Mouse (Mus musculus) heart, adult 8-10 months (tissue): ENCODE measurements at regions not wholly inside any gene's neighbourhood (a gene's known extent, or its start where the extent isn't known, plus 50 kb on each side); places are given as distances from the start of the nearest gene placed in this dataset.

Source experiments
- DNase-seq: peaks from one replicate; pipeline ENCODE4 v3.0.0; 2022; ENCODE audit warnings: low spot score

GRCm38 (mm10) chr17:14497086-14497485 lies 196.9 kb downstream of the Thbs2 start:
- no peak for DNase-seq

DNA sequence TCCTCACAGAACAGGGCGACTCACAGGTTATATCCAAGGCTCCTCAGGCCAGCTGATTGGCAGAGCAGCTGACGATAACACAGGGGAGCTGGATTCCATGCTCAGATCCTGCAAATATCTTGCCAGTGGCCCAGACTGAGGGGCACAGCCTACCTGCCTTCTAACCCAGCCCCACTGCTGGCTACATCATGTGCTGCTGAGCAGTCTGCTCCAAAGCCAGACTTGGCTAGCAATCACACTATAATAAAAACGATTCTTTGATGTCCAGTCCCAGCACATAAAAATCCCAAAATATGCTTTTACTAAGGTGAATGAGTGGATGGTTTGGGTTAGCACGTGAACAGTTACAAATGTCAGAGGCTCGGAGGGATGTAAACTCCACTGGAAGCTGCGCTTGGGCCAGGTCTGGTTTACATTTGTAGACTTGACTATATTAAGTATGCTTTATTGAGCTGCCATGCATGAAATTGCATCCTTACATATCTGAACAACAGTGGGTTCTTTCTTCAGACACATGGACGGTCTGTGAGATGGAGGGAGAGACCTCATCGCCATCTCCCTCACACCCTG lies 200.2 kb downstream of the Thbs2 start:
- no peak for DNase-seq

DNA sequence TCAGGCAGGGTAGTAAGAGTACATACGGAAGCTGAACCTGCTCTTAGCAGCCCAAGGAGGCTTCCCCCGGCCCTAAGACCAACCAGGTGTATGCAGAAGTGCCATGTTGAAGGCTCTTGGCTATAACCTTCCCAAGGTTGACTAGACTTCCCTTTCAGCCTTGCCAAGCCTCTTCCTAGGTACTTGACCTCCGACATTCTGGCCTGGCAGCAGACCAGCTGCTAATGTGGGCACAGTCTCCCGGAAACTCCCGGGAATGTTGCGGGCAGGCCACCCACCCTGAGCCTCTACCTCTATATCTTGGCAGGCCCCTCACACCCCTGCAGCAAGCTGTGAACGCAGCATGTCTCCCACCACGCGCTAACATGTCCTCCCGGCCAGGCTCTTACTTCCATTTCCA lies 201.1 kb downstream of the Thbs2 start:
- DNase-seq: no peak

DNA sequence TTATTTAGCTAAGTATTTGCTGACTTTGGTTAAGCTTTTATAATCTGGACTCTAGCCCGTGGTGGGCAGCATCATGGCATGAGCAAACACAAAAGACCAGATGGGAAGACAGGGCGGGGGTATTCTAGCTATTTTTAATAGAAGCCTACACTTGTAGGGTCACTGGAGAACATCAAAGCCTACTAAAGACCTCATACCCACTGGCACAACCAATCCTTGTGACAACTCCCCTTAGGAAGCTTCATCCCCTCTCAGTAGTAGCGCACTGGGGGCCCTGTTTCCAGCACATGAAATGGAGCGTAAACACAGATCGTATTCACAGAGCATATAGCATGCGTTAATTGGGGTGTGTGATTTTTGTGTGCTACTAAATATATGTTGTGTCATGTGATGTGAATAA lies 202.4 kb downstream of the Smoc2 start:
- no peak for DNase-seq

DNA sequence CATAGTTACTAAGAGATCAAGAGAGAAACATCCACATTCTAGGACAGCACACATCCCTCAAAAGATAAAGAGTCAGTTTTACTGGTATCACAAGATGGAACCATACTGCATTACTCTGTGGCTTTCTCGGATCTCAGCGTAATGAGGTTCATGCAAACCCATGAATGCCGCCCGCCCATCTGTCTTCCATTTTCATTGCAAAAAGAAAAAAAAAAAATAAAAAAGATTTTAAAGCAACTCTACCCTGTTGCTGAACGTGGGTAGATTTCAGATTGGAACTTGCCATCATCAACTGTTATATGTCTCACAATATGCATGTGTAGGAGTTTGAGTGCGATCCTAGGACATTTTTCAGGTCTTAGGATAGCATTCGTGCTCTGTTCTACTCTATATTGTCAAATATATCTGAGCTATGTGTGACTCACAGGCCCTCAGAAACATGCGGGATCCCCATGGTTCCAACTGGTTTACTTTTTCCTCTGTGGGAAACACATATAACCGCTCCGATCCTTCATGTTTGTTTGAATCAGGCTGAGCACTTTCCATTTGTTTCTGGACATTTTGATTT lies 199.7 kb downstream of the Smoc2 start:
- no peak for DNase-seq

DNA sequence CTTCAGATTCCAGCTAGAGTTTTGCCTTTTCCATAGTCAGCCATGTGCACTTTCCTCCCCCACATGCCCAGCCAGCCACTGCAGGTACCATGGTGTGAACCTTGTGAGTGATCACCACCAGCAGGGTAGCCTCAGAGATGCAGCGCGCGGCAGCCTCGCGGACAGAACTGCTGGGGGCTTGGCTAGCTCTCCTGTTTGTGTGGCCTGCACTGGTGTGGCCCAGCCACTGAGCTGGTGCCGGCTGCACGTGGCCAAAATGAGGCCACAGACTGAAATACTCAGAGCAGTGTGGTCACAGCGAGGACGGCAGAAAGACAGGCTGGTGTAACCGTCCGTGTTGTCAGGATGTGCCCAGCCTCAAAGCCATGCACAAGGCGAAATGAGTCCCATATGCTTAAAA lies 197.4 kb downstream of the Smoc2 start:
- DNase-seq: no peak

DNA sequence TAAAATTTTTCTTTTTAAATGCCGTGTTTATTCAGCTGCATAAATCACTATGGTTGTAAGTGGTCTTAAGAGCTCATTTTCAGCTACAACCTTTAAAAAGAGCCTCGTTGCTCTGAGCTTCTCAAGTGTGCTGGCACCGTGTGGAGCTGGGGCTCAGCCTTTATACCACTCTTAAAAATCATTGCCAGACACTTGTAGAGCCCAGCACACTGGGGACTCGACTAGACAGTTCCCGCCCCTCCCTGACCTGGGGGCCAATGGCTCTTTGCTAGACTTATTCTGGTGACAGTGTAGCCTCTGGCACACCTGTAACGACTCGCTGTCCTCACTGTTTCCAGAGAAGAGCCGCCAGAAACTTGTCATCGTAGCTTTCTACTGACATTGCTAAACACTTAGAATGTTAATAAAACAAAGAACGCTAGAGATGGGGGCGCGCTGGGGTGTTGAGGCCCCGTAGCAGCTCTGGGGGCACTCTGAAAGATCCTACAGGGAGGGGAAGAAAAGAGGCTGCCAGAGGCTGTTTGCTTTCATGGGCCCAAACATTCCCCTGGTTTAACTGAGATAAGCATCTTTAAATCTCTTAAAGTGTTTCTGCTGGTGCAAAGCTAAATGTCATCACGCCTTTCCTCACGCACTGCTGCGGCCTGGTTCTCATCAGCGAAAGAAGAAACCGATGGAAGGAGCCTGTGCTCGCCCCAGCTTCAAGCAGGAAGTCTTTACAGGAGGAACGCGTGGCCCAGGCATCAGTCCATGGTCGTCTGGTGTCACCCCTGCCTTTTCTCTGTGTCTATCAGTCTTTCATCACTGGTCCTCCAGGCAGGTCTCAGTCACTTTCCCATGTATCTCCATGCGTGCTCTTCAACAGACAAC lies 196.7 kb downstream of the Smoc2 start:
- no peak for DNase-seq

DNA sequence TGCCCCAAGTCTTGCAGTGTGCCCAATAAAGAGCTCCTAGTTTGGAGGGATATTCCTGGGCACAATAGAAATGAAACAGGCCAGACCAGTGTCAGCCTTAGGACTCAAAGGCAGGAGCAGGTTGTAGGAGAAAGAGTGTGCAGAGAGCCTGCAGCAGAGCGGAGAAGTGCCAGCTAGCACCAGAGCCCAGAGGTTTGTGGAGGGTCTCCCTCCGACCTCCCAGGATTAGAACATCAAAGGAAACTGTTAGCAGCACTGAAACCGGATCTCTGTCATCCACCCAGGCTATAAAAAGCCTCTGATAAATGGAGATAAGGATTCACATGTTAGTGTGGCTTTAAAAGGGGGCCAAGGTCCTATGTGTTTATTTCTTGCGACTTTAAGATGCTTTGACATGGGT lies 196.0 kb downstream of the Smoc2 start:
- DNase-seq: no peak

DNA sequence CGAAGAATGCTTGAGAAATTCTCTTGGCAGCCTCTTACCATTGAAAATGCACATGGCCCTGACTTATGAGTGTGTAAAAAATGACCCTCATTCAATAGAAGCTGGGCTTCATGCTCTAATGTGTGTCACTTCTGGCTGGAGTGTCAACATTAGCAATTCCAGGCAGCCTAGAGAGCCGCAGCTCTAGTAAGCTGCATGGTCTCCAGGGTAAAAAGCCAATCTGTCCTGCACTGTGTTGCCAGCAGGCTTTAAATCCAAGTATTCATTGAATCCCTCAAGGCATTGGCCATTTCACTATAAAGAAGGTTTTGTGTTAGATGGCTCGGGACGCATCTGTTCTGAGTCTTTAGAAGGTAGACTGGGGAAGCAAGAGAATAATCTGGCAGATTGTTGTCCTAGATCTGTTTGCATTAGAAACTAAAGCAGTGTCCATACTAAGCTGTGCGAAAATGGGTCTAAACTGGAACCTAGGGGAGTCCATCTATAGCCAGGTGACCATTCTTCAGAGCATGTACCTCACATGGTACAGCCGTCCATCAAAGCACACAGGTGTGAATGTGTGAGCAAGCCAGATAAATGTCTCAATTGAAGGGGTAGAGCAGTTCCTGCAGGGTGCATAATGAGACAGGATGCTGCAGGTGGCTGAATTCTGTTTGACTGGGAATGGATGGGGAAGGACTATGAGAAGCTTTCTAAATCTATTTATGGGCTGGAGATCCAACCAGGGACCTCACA lies 189.6 kb downstream of the Smoc2 start:
- no peak for DNase-seq

GRCm38 (mm10) chr17:14455251-14455743 lies 176.0 kb downstream of the Smoc2 start:
- DNase-seq: no peak
